Mouse (Mus musculus): ENCODE results near the gene Bach2.

- TF ChIP-seq POLR2A (IDR thresholded peaks at IDR 0.05; ENCODE audit: borderline replicate concordance, extremely low read depth, low read depth, low read length) (no peak), CTCF (IDR thresholded peaks at IDR 0.05; ENCODE audit: insufficient read depth, low read length) (no peak)
Observed at GRCm38 (mm10) chr4:32506306-32506808, 267.8 kb downstream of the Bach2 start.
